Mouse (Mus musculus) kidney, postnatal 0 days (tissue): Measurements from ENCODE around the gene Tmprss6. TPM values are rescaled to one million over a fixed set of nuclear protein-coding genes. Genes with fewer than 3 reads are reported as not detected.

Experiments
- ATAC-seq: fragments of 200-750 bp; cut with Nextera tagmentation; replicated peaks from 2 replicates; pipeline ENCODE4 v1.8.0; 2017; ENCODE audit warnings: low read depth, moderate number of reproducible peaks, moderate TSS enrichment, moderate library complexity; ENCODE audit not compliant: low FRiP score
- DNase-seq: peaks from one replicate; pipeline ENCODE4 v3.0.0-alpha.2; 2016; ENCODE audit warnings: low spot score
- H3K27ac ChIP-seq: fragments of 300-500 bp; sonication (generic); 2 replicates; pipeline ENCODE4 v1.5.1; 2014; ENCODE audit warnings: mild to moderate bottlenecking
- H3K27me3 ChIP-seq: fragments of 300-500 bp; sonication (generic); 2 replicates; pipeline ENCODE4 v1.6.1; 2014; ENCODE audit warnings: low read length, mixed read lengths; ENCODE audit not compliant: insufficient read depth
- H3K36me3 ChIP-seq: fragments of 300-500 bp; sonication (generic); 2 replicates; pipeline ENCODE4 v1.6.1; 2014; ENCODE audit warnings: low read length, mixed read lengths; ENCODE audit not compliant: insufficient read depth
- H3K4me1 ChIP-seq: fragments of 300-500 bp; sonication (generic); replicated peaks from 2 replicates; pipeline ENCODE4 v1.6.1; 2014; ENCODE audit warnings: antibody characterized with exemption, low read length, mixed read lengths; ENCODE audit not compliant: insufficient read depth
- H3K4me2 ChIP-seq: fragments of 300-500 bp; sonication (generic); 2 replicates; pipeline ENCODE4 v1.6.1; 2014; ENCODE audit warnings: mild to moderate bottlenecking, low read length, moderate library complexity, mixed read lengths
- H3K4me3 ChIP-seq: fragments of 300-500 bp; sonication (generic); replicated peaks from 2 replicates; pipeline ENCODE4 v1.5.1; 2014; ENCODE audit warnings: low read depth, low read length
- H3K9ac ChIP-seq: fragments of 300-500 bp; sonication (generic); 2 replicates; pipeline ENCODE4 v1.6.1; 2014; ENCODE audit warnings: low read depth, low read length
- H3K9me3 ChIP-seq: fragments of 300-500 bp; sonication (generic); replicated peaks from 2 replicates; pipeline ENCODE4 v1.6.1; 2016; ENCODE audit warnings: low read length, inconsistent platforms, mixed read lengths
- CTCF ChIP-seq: IDR thresholded peaks from 2 replicates; pipeline ENCODE4 v1.5.1; 2016; ENCODE audit warnings: antibody characterized with exemption, low read depth, mild to moderate bottlenecking, moderate library complexity
- WGBS: fragments of 180-500 bp; shearing (Covaris S2); extraction: QIAGEN DNeasy Blood & Tissue Kit; methylation state at CpG from one replicate; pipeline ENCODE4 v1.1.7; 2014; 5-methylcytosine and 5-hydroxymethylcytosine counted together
- polyA plus RNA-seq: library from polyadenylated mRNA; unstranded; fragments of >200 nt; fragmentation: Nextera tagmentation; extraction: Ambion mirVana; gene quantifications from 2 replicates; pipeline ENCODE4 v1.2.1, GENCODE M21; 2015

The Tmprss6 gene
- 0.10 and 0.24 TPM in 2 replicates for polyA plus RNA-seq

DNA sequence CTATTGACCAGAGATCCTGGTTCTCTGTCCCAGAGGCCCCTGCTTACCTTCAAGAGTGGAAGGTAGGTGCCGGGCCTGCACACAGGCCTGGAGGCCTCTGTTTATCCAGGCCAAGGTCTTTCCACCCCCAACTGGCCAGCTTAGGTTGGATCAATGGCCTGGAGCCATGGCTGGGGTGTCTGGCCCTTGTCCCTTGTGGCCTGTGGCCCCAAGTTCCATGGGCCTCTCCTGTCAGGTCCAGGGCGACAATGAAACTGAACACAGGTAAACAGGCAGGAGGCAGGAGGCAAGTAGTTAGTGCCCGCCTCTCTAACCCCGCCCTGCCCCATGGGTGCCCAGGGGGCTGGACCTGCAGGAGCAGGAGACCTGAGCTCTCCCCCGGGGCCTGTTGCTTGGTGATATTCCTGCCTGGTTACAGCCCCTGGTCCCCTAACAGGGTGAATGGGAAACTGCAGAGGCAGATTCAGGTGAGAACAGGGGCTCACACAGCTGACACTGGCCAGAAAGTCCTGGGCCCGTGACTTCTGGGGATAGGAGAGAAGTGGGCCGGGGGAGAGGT is at the start of gene Tmprss6:
Gene Tmprss6 (minus strand): TSS at position 256 of the 559 bp plus-strand sequence.
- ATAC-seq: no peak
- 69% methylated on average over 7 of the region's 7 CpGs for WGBS
- Histone ChIP-seq H3K9me3 (no peaks in the 10 kb centered on the region), H3K27me3 (no peaks in the 10 kb centered on the region), H3K4me1 (0 out of 2 replicates have a peak, but pooled peaks cover 3% of the 10 kb centered on the region), H3K9ac (no peak within 1 kb of the TSS), H3K27ac (no peak within 1 kb of the TSS), H3K4me2 (no peak within 1 kb of the TSS), H3K36me3 (no peaks in the 10 kb centered on the region), H3K4me3 (no peak within 1 kb of the TSS)
- no peak for DNase-seq
- no peak for TF ChIP-seq CTCF

DNA sequence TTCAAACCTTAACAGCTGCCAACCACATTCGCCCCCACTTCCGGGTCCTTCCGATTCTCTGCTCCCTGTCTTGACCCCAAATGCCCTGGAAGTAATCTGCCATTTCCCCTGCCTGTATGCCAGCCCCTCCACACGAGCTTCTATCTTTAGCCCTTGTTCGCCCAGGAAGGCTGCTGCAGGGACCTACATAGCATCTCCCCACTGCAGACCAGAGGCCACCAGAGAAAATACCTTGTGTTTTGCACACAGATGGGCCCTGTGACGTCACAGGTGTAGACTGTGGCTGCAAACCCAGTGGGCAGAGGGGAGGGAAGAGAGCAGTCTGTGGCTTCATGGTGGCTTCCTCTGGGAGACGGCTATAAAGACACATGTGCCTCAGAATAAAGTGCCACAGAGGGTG is 49.8 kb upstream of the Tmprss6 start:
- Histone ChIP-seq H3K4me3 (no peak overlapping the region), H3K36me3 (no peaks in the 10 kb centered on the region), H3K27ac (no peak overlapping the region), H3K4me1 (no peaks in the 10 kb centered on the region), H3K9ac (no peak overlapping the region), H3K9me3 (no peaks in the 10 kb centered on the region), H3K4me2 (no peak overlapping the region), H3K27me3 (no peaks in the 10 kb centered on the region)
- ATAC-seq: no peak
- no peak for DNase-seq
- TF ChIP-seq CTCF: no peak
- 49% methylated on average over 7 of the region's 7 CpGs for WGBS

DNA sequence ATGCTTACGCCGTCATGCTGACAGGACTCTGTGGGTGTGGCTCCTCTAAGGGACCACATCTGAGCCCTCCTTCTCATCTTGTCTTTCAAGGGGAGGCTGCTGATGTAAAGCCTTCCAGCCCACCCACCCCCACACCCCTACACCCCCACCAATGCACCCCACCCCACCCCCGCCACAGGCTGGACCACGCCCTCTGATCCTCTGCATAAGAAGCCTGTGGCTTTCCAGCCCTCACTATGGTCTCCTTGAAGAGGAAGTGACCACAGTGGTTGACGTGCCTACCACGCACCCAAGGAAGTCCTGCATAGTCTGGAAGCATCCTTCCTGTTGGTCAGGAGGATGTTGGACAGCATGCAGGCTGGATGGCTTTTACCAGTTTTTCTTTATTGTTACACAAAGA is 47.3 kb upstream of the Tmprss6 start:
- DNase-seq (no peak), ATAC-seq (no peak)
- H3K36me3 ChIP-seq: no peaks in the 10 kb centered on the region
- no peak overlapping the region for H3K27ac ChIP-seq
- H3K27me3 ChIP-seq: no peaks in the 10 kb centered on the region
- no peak overlapping the region for H3K4me3 ChIP-seq
- 85% methylated on average over 6 of the region's 6 CpGs for WGBS
- H3K9me3 ChIP-seq: no peaks in the 10 kb centered on the region
- H3K4me2 ChIP-seq: no peak overlapping the region
- H3K9ac ChIP-seq: no peak overlapping the region
- no peaks in the 10 kb centered on the region; the same call in 1 of the 2 replicates for H3K4me1 ChIP-seq
- no peak for TF ChIP-seq CTCF

DNA sequence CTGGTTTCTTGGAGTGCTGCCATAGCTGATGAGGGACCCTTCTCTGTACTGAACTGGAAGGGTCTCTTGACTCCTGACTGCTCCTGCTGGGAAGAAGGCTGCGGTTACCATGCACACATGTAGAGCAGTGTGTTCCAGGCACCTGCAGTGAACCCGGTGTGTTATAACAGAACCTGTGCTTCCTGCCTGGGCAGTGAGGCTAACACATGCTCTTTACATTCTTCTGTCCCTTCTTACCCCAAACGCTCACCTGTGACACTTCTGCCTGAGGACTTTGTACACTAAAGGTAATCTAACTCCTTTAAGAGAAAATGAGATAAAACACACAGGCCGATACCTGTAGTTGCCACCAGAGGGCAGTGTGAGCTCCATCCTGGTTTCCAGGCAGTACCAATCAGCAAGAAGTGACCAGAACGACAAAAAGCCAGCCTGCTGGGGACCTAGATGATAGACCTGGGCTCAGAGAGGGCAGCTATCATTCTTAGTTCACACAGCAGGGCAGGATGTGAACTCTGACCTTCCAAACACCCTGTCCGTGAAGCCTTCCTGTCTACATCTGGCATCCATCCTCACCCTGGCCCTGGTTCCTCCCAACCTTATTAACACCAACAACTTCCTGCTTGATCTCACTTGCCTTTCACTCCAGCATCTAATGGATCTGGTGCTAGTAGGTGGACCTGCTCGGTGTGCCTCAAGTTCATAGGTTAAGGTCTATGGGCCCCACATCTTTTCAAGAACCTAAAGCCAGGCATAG is 46.1 kb upstream of the Tmprss6 start:
- H3K9ac ChIP-seq: no peak overlapping the region
- ATAC-seq (0 out of 2 replicates have a peak, but pooled peaks have one; percentile 15), DNase-seq (peak; percentile 88)
- H3K4me2 ChIP-seq: no peak overlapping the region
- no peaks in the 10 kb centered on the region; the same call in 1 of the 2 replicates for H3K4me1 ChIP-seq
- H3K36me3 ChIP-seq: no peaks in the 10 kb centered on the region
- TF ChIP-seq CTCF: peak; percentile 97
- no peaks in the 10 kb centered on the region for H3K9me3 ChIP-seq
- no peak overlapping the region for H3K4me3 ChIP-seq
- no peaks in the 10 kb centered on the region for H3K27me3 ChIP-seq
- 24% methylated on average over 7 of the region's 7 CpGs for WGBS
- H3K27ac ChIP-seq: no peak overlapping the region

DNA sequence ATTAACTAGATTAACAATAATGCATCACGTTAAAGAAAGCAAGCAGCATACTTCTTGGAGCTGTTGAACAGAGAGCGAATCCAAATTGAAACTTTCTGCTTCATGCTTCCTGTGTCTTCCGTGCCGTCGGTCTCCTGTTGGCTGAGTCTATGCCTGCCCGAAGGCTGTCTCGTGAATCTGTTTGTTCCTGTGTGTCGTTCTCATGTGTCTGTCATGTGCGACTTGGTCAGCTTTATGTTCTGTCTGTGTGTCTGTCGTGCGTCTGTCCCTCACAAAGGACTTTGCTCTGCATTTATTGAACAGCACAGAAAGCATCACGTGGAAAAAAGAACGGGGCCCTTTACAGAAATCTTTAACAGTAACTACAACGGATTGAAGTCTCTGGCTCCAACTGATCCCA is 44.6 kb upstream of the Tmprss6 start:
- DNase-seq (no peak), ATAC-seq (no peak)
- Histone ChIP-seq H3K9ac (no peak overlapping the region), H3K36me3 (no peaks in the 10 kb centered on the region), H3K4me3 (no peak overlapping the region), H3K4me2 (no peak overlapping the region), H3K27ac (no peak overlapping the region), H3K9me3 (no peaks in the 10 kb centered on the region), H3K27me3 (no peaks in the 10 kb centered on the region), H3K4me1 (no peaks in the 10 kb centered on the region; the same call in 1 of the 2 replicates)
- TF ChIP-seq CTCF: no peak
- 68% methylated on average over 14 of the region's 14 CpGs for WGBS

DNA sequence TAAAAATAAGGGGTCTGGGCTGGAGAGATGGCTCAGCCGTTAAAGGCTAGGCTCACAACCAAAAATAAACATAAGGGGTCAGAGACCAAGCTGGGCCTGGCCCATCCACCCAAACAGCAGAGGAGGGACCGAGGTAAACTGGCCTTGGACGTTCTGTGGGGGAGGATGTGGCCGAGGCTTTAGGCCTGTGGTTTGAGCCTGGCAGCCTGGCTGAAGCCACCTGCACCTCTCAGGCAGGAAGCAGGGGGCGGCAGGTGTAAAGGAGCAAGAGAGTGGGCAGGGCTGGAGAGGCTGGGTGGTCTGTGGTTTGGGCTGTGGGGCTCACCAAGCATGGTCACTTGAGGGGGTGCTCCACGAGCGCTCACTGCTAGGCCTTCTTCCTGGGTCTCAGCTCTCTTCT is 43.5 kb upstream of the Tmprss6 start:
- DNase-seq (no peak), ATAC-seq (no peak)
- Histone ChIP-seq H3K4me1 (no peaks in the 10 kb centered on the region; the same call in 1 of the 2 replicates), H3K4me3 (no peak overlapping the region), H3K9me3 (no peaks in the 10 kb centered on the region), H3K36me3 (no peaks in the 10 kb centered on the region), H3K4me2 (no peak overlapping the region), H3K27ac (no peak overlapping the region), H3K27me3 (no peaks in the 10 kb centered on the region), H3K9ac (no peak overlapping the region)
- no peak for TF ChIP-seq CTCF
- WGBS: 40% methylated on average over 7 of the region's 7 CpGs
